9 mouse cellular contexts compared by ENCODE assay signal in genomic region chr4:43562769-43563600, GRCm38 (mm10). TPM values are rescaled to one million over a fixed set of nuclear protein-coding genes. Genes with fewer than 3 reads are reported as not detected.
A peak's percentile ranks its signal among the peaks of the same experiment; 100 is the strongest.
DNase-seq lines count a peak whose midpoint lies in the region; ATAC-seq and TF ChIP-seq lines count a peak whose summit lies in the region.
"Had no signal": no experiment of that assay in that cellular context is flagged by ENCODE, and none has a peak within 500 bp of the region (broad histone marks: within the 10 kb centered on the region; RNA-seq: fewer than 3 reads in every experiment).

No protein-coding gene starts in this region.

- peaks cover 7% of the 10 kb centered on the region for H3K79me2 ChIP-seq in heart, adult 2 months (replicated peaks; ENCODE audit: control insufficient read depth, insufficient read depth, low read length)

- peak overlapping the region; percentile 61 for H3K4me3 ChIP-seq in heart, adult 2 months
- peak overlapping the region; percentile 94 for H3K4me3 ChIP-seq in E14TG2a.4 (replicated peaks; ENCODE audit: low read length)
- H3K4me3 ChIP-seq in forebrain, embryonic 15.5 days: peak overlapping the region; percentile 90
- peak overlapping the region; percentile 72 for H3K4me3 ChIP-seq in liver, embryonic 13.5 days (replicated peaks)

- no peaks in the 10 kb centered on the region for H3K27me3 ChIP-seq in heart, adult 2 months (ENCODE audit: control insufficient read depth, insufficient read depth, low read length)
- no peaks in the 10 kb centered on the region for H3K27me3 ChIP-seq in E14TG2a.4 (ENCODE audit: insufficient read depth, low read length)
- H3K27me3 ChIP-seq in forebrain, embryonic 15.5 days: no peaks in the 10 kb centered on the region
- no peaks in the 10 kb centered on the region for H3K27me3 ChIP-seq in liver, embryonic 13.5 days
- H3K27me3 ChIP-seq: Patski had no signal

- peaks cover 29% of the 10 kb centered on the region for H3K4me1 ChIP-seq in heart, adult 2 months (ENCODE audit: control insufficient read depth, insufficient read depth, low read length)
- H3K4me1 ChIP-seq in E14TG2a.4 (replicated peaks; ENCODE audit: low read depth, low read length): peaks cover 54% of the 10 kb centered on the region
- peaks cover 44% of the 10 kb centered on the region for H3K4me1 ChIP-seq in forebrain, embryonic 15.5 days
- peaks cover 49% of the 10 kb centered on the region for H3K4me1 ChIP-seq in liver, embryonic 13.5 days (replicated peaks)

- no peak for TF ChIP-seq POLR2A in heart, adult 2 months (IDR thresholded peaks at IDR 0.05; ENCODE audit: insufficient read depth, low read depth, low read length)

- H3K9ac ChIP-seq in heart, adult 2 months (ENCODE audit: low read depth, low read length): peak overlapping the region; percentile 47
- peak overlapping the region; percentile 95 for H3K9ac ChIP-seq in forebrain, embryonic 15.5 days (replicated peaks)
- peak overlapping the region; percentile 89 for H3K9ac ChIP-seq in liver, embryonic 13.5 days

- H3K4me2 ChIP-seq in forebrain, embryonic 15.5 days (replicated peaks): peak overlapping the region; percentile 73
- peak overlapping the region; percentile 89 for H3K4me2 ChIP-seq in liver, embryonic 13.5 days

- under 1% methylated on average over 22 of the region's 22 CpGs for WGBS in heart, adult 2 months
- WGBS in forebrain, embryonic 15.5 days: 7% methylated on average over 22 of the region's 22 CpGs
- WGBS in liver, embryonic 13.5 days (ENCODE audit: insufficient replicate concordance): 2% methylated on average over 22 of the region's 22 CpGs

- H3K9me3 ChIP-seq in E14TG2a.4 (ENCODE audit: low read length): no peaks in the 10 kb centered on the region
- no peaks in the 10 kb centered on the region for H3K9me3 ChIP-seq in forebrain, embryonic 15.5 days
- no peaks in the 10 kb centered on the region for H3K9me3 ChIP-seq in liver, embryonic 13.5 days (replicated peaks)

- H3K36me3 ChIP-seq in heart, adult 2 months (ENCODE audit: control insufficient read depth, insufficient read depth, low read length): peaks cover 14% of the 10 kb centered on the region
- peaks cover 51% of the 10 kb centered on the region for H3K36me3 ChIP-seq in E14TG2a.4 (ENCODE audit: insufficient read depth, low read length)
- peaks cover 34% of the 10 kb centered on the region for H3K36me3 ChIP-seq in forebrain, embryonic 15.5 days
- peaks cover 37% of the 10 kb centered on the region for H3K36me3 ChIP-seq in liver, embryonic 13.5 days

- TF ChIP-seq CTCF in heart, adult 2 months (IDR thresholded peaks at IDR 0.05): no peak
- no peak for TF ChIP-seq CTCF in E14TG2a.4 (conservative IDR thresholded peaks at IDR 0.05; ENCODE audit: low read length)

- peak; percentile 29 for ATAC-seq in forebrain, embryonic 15.5 days (replicated peaks)
- ATAC-seq in liver, embryonic 13.5 days (ENCODE audit: low read depth): no peak
- no peak for ATAC-seq in megakaryocyte progenitor cell, adult 5-6 weeks (replicated peaks; ENCODE audit: poor library complexity)

- peak overlapping the region; percentile 98 for H3K27ac ChIP-seq in heart, adult 2 months
- peak overlapping the region; percentile 97 for H3K27ac ChIP-seq in forebrain, embryonic 15.5 days (replicated peaks)
- peak overlapping the region; percentile 99 for H3K27ac ChIP-seq in liver, embryonic 13.5 days

- intact Hi-C loops in heart, adult 2 months (cut with DNase I): loop anchor here (2.0 to 5.0 kb wide), 4 partner anchors 14 to 120 kb away; partner anchors contain the start of genes Ccdc107 and Hint2
- intact Hi-C loops in heart, postnatal 36 days (cut with DNase I): loop anchor here (1.0 to 5.0 kb wide), 2 partner anchors 15 to 121 kb away; partner anchors contain the start of genes Gba2, Rgp1 and Tesk1

- no peak; the same call in 1 of the 2 replicates for TF ChIP-seq EP300 in heart, adult 2 months (IDR thresholded peaks at IDR 0.05; ENCODE audit: insufficient read depth, low read depth, low read length)

- no peak for DNase-seq in heart, adult 2 months
- no peak for DNase-seq in heart, postnatal 36 days
- DNase-seq in liver, embryonic 13.5 days: no peak
- no peak for DNase-seq in frontal cortex, postnatal 25 days (ENCODE audit: low spot score in 2 of 2)
- DNase-seq in urinary bladder, postnatal 4 days (ENCODE audit: low spot score in 2 of 2): no peak

RNA-seq across cellular contexts. Expression of gene Tln1, which starts 0.5 kb away (rescaled TPM):
- 100 to 1,000 TPM; 105 to 109 TPM for total RNA-seq in heart, adult 2 months (2021)
- polyA plus RNA-seq in heart, adult 2 months (2012; rRNA removed): 53.1 and 67.0 TPM in 2 replicates
- total RNA-seq in heart, postnatal 36 days (2021): 100 to 1,000 TPM; 106 to 118 TPM
- 53.2 and 54.2 TPM in 2 replicates for polyA plus RNA-seq in forebrain, embryonic 15.5 days (2015; fragmentation: Nextera tagmentation; extraction: Ambion mirVana)
- polyA plus RNA-seq in liver, embryonic 13.5 days (2015; fragmentation: Nextera tagmentation; extraction: Ambion mirVana): 38.6 and 42.4 TPM in 2 replicates
- 125 and 138 TPM in 2 replicates for total RNA-seq in megakaryocyte progenitor cell, adult 5-6 weeks (2015)
- total RNA-seq in megakaryocyte progenitor cell, adult 5-6 weeks (2017): 167 and 253 TPM in 2 replicates

RNA-seq across cellular contexts. Expression of gene Creb3, which starts 0.9 kb away (rescaled TPM):
- 10 to 100 TPM; 44.0 to 46.5 TPM for total RNA-seq in heart, adult 2 months (2021)
- 29.8 and 36.8 TPM in 2 replicates for polyA plus RNA-seq in heart, adult 2 months (2012; rRNA removed)
- 10 to 100 TPM; 40.4 to 47.6 TPM for total RNA-seq in heart, postnatal 36 days (2021)
- 77.7 and 78.8 TPM in 2 replicates for polyA plus RNA-seq in forebrain, embryonic 15.5 days (2015; fragmentation: Nextera tagmentation; extraction: Ambion mirVana)
- 20.6 and 21.9 TPM in 2 replicates for polyA plus RNA-seq in liver, embryonic 13.5 days (2015; fragmentation: Nextera tagmentation; extraction: Ambion mirVana)
- total RNA-seq in megakaryocyte progenitor cell, adult 5-6 weeks (2015): 8.9 and 10.3 TPM in 2 replicates
- 41.6 and 64.7 TPM in 2 replicates for total RNA-seq in megakaryocyte progenitor cell, adult 5-6 weeks (2017)

RNA-seq across cellular contexts. Expression of gene Rgp1, which starts 15.5 kb away (rescaled TPM):
- 10 to 100 TPM; 29.4 to 31.7 TPM for total RNA-seq in heart, adult 2 months (2021)
- 38.1 and 47.5 TPM in 2 replicates for polyA plus RNA-seq in heart, adult 2 months (2012; rRNA removed)
- total RNA-seq in heart, postnatal 36 days (2021): 10 to 100 TPM; 30.7 to 36.1 TPM
- 21.5 and 28.2 TPM in 2 replicates for polyA plus RNA-seq in forebrain, embryonic 15.5 days (2015; fragmentation: Nextera tagmentation; extraction: Ambion mirVana)
- 13.8 and 15.1 TPM in 2 replicates for polyA plus RNA-seq in liver, embryonic 13.5 days (2015; fragmentation: Nextera tagmentation; extraction: Ambion mirVana)
- 20.6 and 23.3 TPM in 2 replicates for total RNA-seq in megakaryocyte progenitor cell, adult 5-6 weeks (2015)
- total RNA-seq in megakaryocyte progenitor cell, adult 5-6 weeks (2017): 8.7 and 14.5 TPM in 2 replicates

RNA-seq across cellular contexts. Expression of gene Gba2, which starts 15.7 kb away (rescaled TPM):
- 10 to 100 TPM; 11.5 to 13.2 TPM for total RNA-seq in heart, adult 2 months (2021)
- polyA plus RNA-seq in heart, adult 2 months (2012; rRNA removed): 18.2 and 27.4 TPM in 2 replicates
- 10 to 100 TPM; 14.7 to 15.8 TPM for total RNA-seq in heart, postnatal 36 days (2021)
- 59.1 and 61.0 TPM in 2 replicates for polyA plus RNA-seq in forebrain, embryonic 15.5 days (2015; fragmentation: Nextera tagmentation; extraction: Ambion mirVana)
- polyA plus RNA-seq in liver, embryonic 13.5 days (2015; fragmentation: Nextera tagmentation; extraction: Ambion mirVana): 16.5 and 18.1 TPM in 2 replicates
- 4.8 and 9.3 TPM in 2 replicates for total RNA-seq in megakaryocyte progenitor cell, adult 5-6 weeks (2015)
- 7.2 and 8.1 TPM in 2 replicates for total RNA-seq in megakaryocyte progenitor cell, adult 5-6 weeks (2017)

RNA-seq across cellular contexts. Expression of gene Msmp, which starts 21.3 kb away (rescaled TPM):
- total RNA-seq in heart, adult 2 months (2021): under 1 TPM; 0.52 to 0.57 TPM
- 0.62 and 0.67 TPM in 2 replicates for polyA plus RNA-seq in heart, adult 2 months (2012; rRNA removed)
- total RNA-seq in heart, postnatal 36 days (2021): under 1 TPM; 0.42 to 0.87 TPM
- polyA plus RNA-seq in forebrain, embryonic 15.5 days (2015; fragmentation: Nextera tagmentation; extraction: Ambion mirVana): 0.56 and 0.81 TPM in 2 replicates
- polyA plus RNA-seq in liver, embryonic 13.5 days (2015; fragmentation: Nextera tagmentation; extraction: Ambion mirVana): 0.60 TPM in 1 of 2 replicates, not detected in the other
- not detected in 2 replicates for total RNA-seq in megakaryocyte progenitor cell, adult 5-6 weeks (2015)
- total RNA-seq in megakaryocyte progenitor cell, adult 5-6 weeks (2017): not detected in 2 replicates
- polyA plus RNA-seq: Patski had no signal
